Mouse (Mus musculus) embryonic stem cell, embryonic (primary cell): ENCODE measurements around the gene Gpatch1.

Experiments used
- CTCF ChIA-PET, 4 experiments: fragments of 300-600 bp in 2 of 4; fragments of 350-600 bp in 2 of 4; sonication (Branson Sonifier 250); formaldehyde crosslinking; loops; one replicate each; lab custom pipeline; 2022; ENCODE audit warnings: inconsistent platforms in 2 of 4; lab: Charles Lee
- POLR2A ChIA-PET, 4 experiments: fragments of 300-600 bp in 2 of 4; fragments of 350-600 bp in 2 of 4; sonication (Branson Sonifier 250); formaldehyde crosslinking; loops; one replicate each; lab custom pipeline; 2022; ENCODE audit warnings: antibody characterized with exemption in 4 of 4, inconsistent platforms in 1 of 4; lab: Charles Lee

Gpatch1 gene

GRCm38 (mm10) chr7:35340196-35340595 is 22.0 kb upstream of the Gpatch1 start:
- ChIA-PET POLR2A (interaction anchor here in 3 of 4 experiments (0.7 to 2.9 kb wide), 18 partner anchors 8 to 106 kb away, joined by 3 to 21 read pairs (median 4); partner anchors contain the start of genes Faap24 (in 2 of the 3), Cep89 (in 1 of the 3) and Gpatch1 (in 1 of the 3)), CTCF (interaction anchor here in 1 of 4 experiments (0.9 to 1.5 kb wide), 2 partner anchors 17 to 319 kb away, joined by 3 to 5 read pairs; no protein-coding TSS in a partner anchor)

- ChIA-PET POLR2A (interaction anchor here (0.6 to 4.9 kb wide), 69 partner anchors 7 to 337 kb away, joined by 3 to 76 read pairs (median 5); partner anchors contain the start of genes Gpatch1 (in 3 of the 4), Ankrd27 (in 2 of the 4), Cep89 (in 2 of the 4) and Faap24 (in 2 of the 4)), CTCF (interaction anchor here (0.6 to 1.6 kb wide), 25 partner anchors 9 to 894 kb away, joined by 3 to 18 read pairs (median 4); partner anchors contain the start of genes Ankrd27 (in 1 of the 4), Cep89 (in 1 of the 4), Faap24 (in 1 of the 4) and Gpatch1 (in 1 of the 4))
Observed at GRCm38 (mm10) chr7:35334527-35335452, 16.6 kb upstream of the Gpatch1 start.

GRCm38 (mm10) chr7:35333692-35334526 is 15.7 kb upstream of the Gpatch1 start, which contains the start of gene Rhpn2:
Gene Rhpn2, plus strand, starts transcription at chr7:35334170.
- CTCF ChIA-PET = interaction anchor here (0.6 to 1.6 kb wide), 38 partner anchors 8 to 894 kb away, joined by 3 to 18 read pairs (median 4); partner anchors contain the start of genes Ankrd27 (in 1 of the 4), Cep89 (in 1 of the 4), Faap24 (in 1 of the 4) and Rgs9bp (in 1 of the 4)
- POLR2A ChIA-PET = interaction anchor here (0.5 to 4.9 kb wide), 103 partner anchors 8 to 764 kb away, joined by 3 to 76 read pairs (median 4); partner anchors contain the start of genes Gpatch1 (in 3 of the 4), Cep89 (in 2 of the 4), Faap24 (in 2 of the 4) and Ankrd27 (in 1 of the 4)

GRCm38 (mm10) chr7:35333231-35333651 is 15.0 kb upstream of the Gpatch1 start:
- ChIA-PET CTCF (interaction anchor here (0.6 to 1.6 kb wide), 19 partner anchors 12 to 535 kb away, joined by 3 to 18 read pairs (median 3); partner anchors contain the start of genes Ankrd27 (in 1 of the 4), Cep89 (in 1 of the 4), Faap24 (in 1 of the 4) and Rgs9bp (in 1 of the 4)), POLR2A (interaction anchor here (0.6 to 4.9 kb wide), 70 partner anchors 9 to 429 kb away, joined by 3 to 76 read pairs (median 5); partner anchors contain the start of genes Gpatch1 (in 3 of the 4), Cep89 (in 2 of the 4), Faap24 (in 2 of the 4) and Ankrd27 (in 1 of the 4))

- POLR2A ChIA-PET = interaction anchor here in 3 of 4 experiments (0.6 to 4.7 kb wide), 5 partner anchors 8 to 65 kb away, joined by 3 to 33 read pairs (median 10); partner anchors contain the start of genes Cep89 (in 1 of the 3) and Faap24 (in 1 of the 3)
- CTCF ChIA-PET = no interaction called here
Observed at GRCm38 (mm10) chr7:35331590-35331989, 13.3 kb upstream of the Gpatch1 start.

- POLR2A ChIA-PET = interaction anchor here (0.6 to 4.4 kb wide), 14 partner anchors 8 to 294 kb away, joined by 3 to 41 read pairs (median 3); partner anchors contain the start of gene Rhpn2 (in 4 of the 4)
- CTCF ChIA-PET = interaction anchor here in 2 of 4 experiments (0.6 to 0.8 kb wide), 2 partner anchors 17 to 46 kb away, joined by 3 read pairs; no protein-coding TSS in a partner anchor
Observed at GRCm38 (mm10) chr7:35322732-35323420, 4.6 kb upstream of the Gpatch1 start.

GRCm38 (mm10) chr7:35322161-35322560 is 3.9 kb upstream of the Gpatch1 start:
- ChIA-PET CTCF (no interaction called here), POLR2A (interaction anchor here in 1 of 4 experiments (1.3 kb wide), 1 partner anchor 12 kb away, joined by 11 read pairs; the partner anchor contains the start of gene Rhpn2)

GRCm38 (mm10) chr7:35319755-35320154 is 1.5 kb upstream of the Gpatch1 start:
- ChIA-PET CTCF (interaction anchor here in 2 of 4 experiments (0.6 kb wide), 2 partner anchors 11 to 27 kb away, joined by 3 to 4 read pairs; no protein-coding TSS in a partner anchor), POLR2A (interaction anchor here (0.6 to 4.5 kb wide), 20 partner anchors 8 to 331 kb away, joined by 3 to 53 read pairs (median 4); partner anchors contain the start of genes Cep89 (in 3 of the 4), Faap24 (in 3 of the 4) and Rhpn2 (in 3 of the 4))

GRCm38 (mm10) chr7:35319221-35319620 is 981 bp upstream of the Gpatch1 start:
- ChIA-PET POLR2A (interaction anchor here in 3 of 4 experiments (0.7 to 4.5 kb wide), 18 partner anchors 8 to 331 kb away, joined by 3 to 53 read pairs (median 4); partner anchors contain the start of genes Cep89 (in 3 of the 3), Faap24 (in 3 of the 3) and Rhpn2 (in 3 of the 3)), CTCF (interaction anchor here in 1 of 4 experiments (0.6 kb wide), 1 partner anchor 27 kb away, joined by 3 read pairs; no protein-coding TSS in a partner anchor)

- POLR2A ChIA-PET = interaction anchor here in 2 of 4 experiments (0.7 to 1.8 kb wide), 6 partner anchors 10 to 273 kb away, joined by 4 to 8 read pairs (median 4); partner anchors contain the start of gene Rhpn2 (in 2 of the 2)
- CTCF ChIA-PET = interaction anchor here in 3 of 4 experiments (0.6 to 1.2 kb wide), 4 partner anchors 72 to 638 kb away, joined by 3 to 8 read pairs (median 4); no protein-coding TSS in a partner anchor
Observed at GRCm38 (mm10) chr7:35314156-35314555, 4.1 kb downstream of the Gpatch1 start.

- ChIA-PET POLR2A (interaction anchor here in 1 of 4 experiments (0.8 to 0.9 kb wide), 2 partner anchors 53 to 56 kb away, joined by 3 read pairs; no protein-coding TSS in a partner anchor), CTCF (no interaction called here)
Observed at GRCm38 (mm10) chr7:35311214-35311613, 7.0 kb downstream of the Gpatch1 start.

- CTCF ChIA-PET = interaction anchor here in 2 of 4 experiments (0.5 to 1.2 kb wide), 3 partner anchors 28 to 558 kb away, joined by 3 to 5 read pairs (median 4); no protein-coding TSS in a partner anchor
- POLR2A ChIA-PET = interaction anchor here in 2 of 4 experiments (0.8 to 1.6 kb wide), 4 partner anchors 13 to 73 kb away, joined by 3 to 4 read pairs (median 4); partner anchors contain the start of gene Rhpn2 (in 2 of the 2)
Observed at GRCm38 (mm10) chr7:35300792-35301191, 17.4 kb downstream of the Gpatch1 start.

GRCm38 (mm10) chr7:35299656-35300055 is 18.6 kb downstream of the Gpatch1 start:
- ChIA-PET POLR2A (interaction anchor here in 2 of 4 experiments (0.8 to 1.6 kb wide), 3 partner anchors 14 to 97 kb away, joined by 3 to 4 read pairs (median 3); partner anchors contain the start of genes Cep89 (in 1 of the 2) and Rhpn2 (in 1 of the 2)), CTCF (interaction anchor here in 2 of 4 experiments (0.6 kb wide), 2 partner anchors 318 to 524 kb away, joined by 3 read pairs; no protein-coding TSS in a partner anchor)

GRCm38 (mm10) chr7:35297886-35298285 is 20.4 kb downstream of the Gpatch1 start:
- ChIA-PET POLR2A (interaction anchor here in 1 of 4 experiments (0.6 kb wide), 1 partner anchor 29 kb away, joined by 3 read pairs; no protein-coding TSS in a partner anchor), CTCF (interaction anchor here in 1 of 4 experiments (0.6 to 1.1 kb wide), 2 partner anchors 41 to 71 kb away, joined by 3 to 7 read pairs; no protein-coding TSS in a partner anchor)

GRCm38 (mm10) chr7:35295631-35296030 is 22.6 kb downstream of the Gpatch1 start:
- ChIA-PET POLR2A (interaction anchor here in 2 of 4 experiments (0.7 to 1.7 kb wide), 5 partner anchors 24 to 116 kb away, joined by 3 to 4 read pairs (median 3); partner anchors contain the start of genes Cep89 (in 1 of the 2), Faap24 (in 1 of the 2) and Rhpn2 (in 1 of the 2)), CTCF (interaction anchor here in 3 of 4 experiments (0.6 to 1.8 kb wide), 5 partner anchors 91 to 451 kb away, joined by 3 to 4 read pairs (median 3); no protein-coding TSS in a partner anchor)
